Mouse (Mus musculus): Measurements from ENCODE around the gene Sap30l.

GRCm38 (mm10) chr11:57835931-57836330, 34.5 kb downstream of the Sap30l start:
- no peak for TF ChIP-seq CTCF (IDR thresholded peaks at IDR 0.05; ENCODE audit: extremely low read depth, insufficient read depth, insufficient read length, insufficient replicate concordance)
- TF ChIP-seq POLR2A (IDR thresholded peaks at IDR 0.05; ENCODE audit: low read depth, low read length): no peak
